In genomic region chr8:106059613-106060371, GRCm38 (mm10) we compare ENCODE assay signal across 9 mouse cellular contexts. TPM values are rescaled to one million over a fixed set of nuclear protein-coding genes. Genes with fewer than 3 reads are reported as not detected.
DNase-seq lines count a peak whose midpoint lies in the region; ATAC-seq and TF ChIP-seq lines count a peak whose summit lies in the region.
"Had no signal": no experiment of that assay in that cellular context is flagged by ENCODE, and none has a peak within 500 bp of the region (broad histone marks: within the 10 kb centered on the region; RNA-seq: fewer than 3 reads in every experiment).

No protein-coding gene starts in this region.

- H3K27ac ChIP-seq in heart, adult 2 months: peak overlapping the region; percentile 89
- peak overlapping the region; percentile 95 for H3K27ac ChIP-seq in CH12.LX (ENCODE audit: insufficient read depth, low read depth)
- H3K27ac ChIP-seq in cortical plate, adult 2 months (ENCODE audit: insufficient read depth, low read length): peak overlapping the region; percentile 62
- peak overlapping the region; percentile 96 for H3K27ac ChIP-seq in limb, embryonic 12.5 days
- peak overlapping the region; percentile 95 for H3K27ac ChIP-seq in midbrain, embryonic 10.5 days (replicated peaks)
- peak overlapping the region; percentile 98 for H3K27ac ChIP-seq in stomach, postnatal 0 days (replicated peaks)

- TF ChIP-seq POLR2A in heart, adult 2 months (IDR thresholded peaks at IDR 0.05; ENCODE audit: insufficient read depth, low read depth, low read length): no peak
- no peak for TF ChIP-seq POLR2A in CH12.LX (IDR thresholded peaks at IDR 0.05; ENCODE audit: low read depth, low read length)
- TF ChIP-seq POLR2A in cortical plate, adult 2 months (IDR thresholded peaks at IDR 0.05; ENCODE audit: extremely low read depth, insufficient read depth, low read length): no peak

- H3K4me2 ChIP-seq in CH12.LX (ENCODE audit: insufficient read depth, low read depth, poor library complexity, severe bottlenecking): no peak overlapping the region
- H3K4me2 ChIP-seq in limb, embryonic 12.5 days: peak overlapping the region; percentile 81
- peak overlapping the region; percentile 69 for H3K4me2 ChIP-seq in stomach, postnatal 0 days (replicated peaks; ENCODE audit: low read depth)

- intact Hi-C loops in heart, adult 2 months (cut with DNase I): loop anchor here (2.0 kb wide), 1 partner anchor 15 kb away; no protein-coding TSS in a partner anchor
- intact Hi-C loops in heart, postnatal 36 days (cut with DNase I): loop anchor here (2.0 kb wide), 1 partner anchor 17 kb away; no protein-coding TSS in a partner anchor

- in situ Hi-C loops in CH12.LX (cut with MboI; ENCODE audit: low pct_ligation_motif_present, low pct_unique_long_range_greater_than_20kb, low sequenced_read_pairs): no loop called here

- dilution Hi-C loops in CH12.LX (cut with MboI; ENCODE audit: extremely low pct_ligation_motif_present, extremely low pct_unique_long_range_greater_than_20kb, low sequenced_read_pairs): no loop called here

- peak overlapping the region; percentile 96 for H3K9ac ChIP-seq in heart, adult 2 months (ENCODE audit: low read depth, low read length)
- peak overlapping the region; percentile 79 for H3K9ac ChIP-seq in CH12.LX (ENCODE audit: insufficient read depth, low read depth)
- H3K9ac ChIP-seq in limb, embryonic 12.5 days (replicated peaks): peak overlapping the region; percentile 91
- H3K9ac ChIP-seq in stomach, postnatal 0 days (ENCODE audit: low read length): peak overlapping the region; percentile 88

- TF ChIP-seq CTCF in heart, adult 2 months (IDR thresholded peaks at IDR 0.05): peak; percentile 6; the same call in 1 of the 2 replicates
- no peak for TF ChIP-seq CTCF in CH12.LX (conservative IDR thresholded peaks at IDR 0.05 in 1 of 2, IDR thresholded peaks at IDR 0.05 in 1 of 2; ENCODE audit: low read depth in 2 of 2, low read length in 2 of 2)
- no peak for TF ChIP-seq CTCF in cortical plate, adult 2 months (IDR thresholded peaks at IDR 0.05; ENCODE audit: extremely low read depth, insufficient read depth, low read length)
- no peak for TF ChIP-seq CTCF in stomach, postnatal 0 days (IDR thresholded peaks at IDR 0.05; ENCODE audit: low read depth)

- no peaks in the 10 kb centered on the region for H3K9me3 ChIP-seq in CH12.LX (replicated peaks; ENCODE audit: low read length)
- H3K9me3 ChIP-seq in limb, embryonic 12.5 days: no peaks in the 10 kb centered on the region
- no peaks in the 10 kb centered on the region for H3K9me3 ChIP-seq in midbrain, embryonic 10.5 days (replicated peaks)
- no peaks in the 10 kb centered on the region for H3K9me3 ChIP-seq in stomach, postnatal 0 days (ENCODE audit: control insufficient read depth, low read length)

- H3K79me2 ChIP-seq in heart, adult 2 months (replicated peaks; ENCODE audit: control insufficient read depth, insufficient read depth, low read length): peaks cover 2% of the 10 kb centered on the region; the same call in 1 of the 2 replicates
- H3K79me2 ChIP-seq in CH12.LX (replicated peaks; ENCODE audit: control insufficient read depth, extremely low read depth, insufficient read depth, poor library complexity, severe bottlenecking): peaks cover 72% of the 10 kb centered on the region

- peaks cover 6% of the 10 kb centered on the region for H3K4me1 ChIP-seq in heart, adult 2 months (ENCODE audit: control insufficient read depth, insufficient read depth, low read length)
- H3K4me1 ChIP-seq in CH12.LX (ENCODE audit: control insufficient read depth in 1 of 2, insufficient read depth in 2 of 2): peaks cover 18 to 26% of the 10 kb centered on the region in 2 experiments
- no peaks in the 10 kb centered on the region for H3K4me1 ChIP-seq in cortical plate, adult 2 months (ENCODE audit: control insufficient read depth, insufficient read depth, low read length)
- H3K4me1 ChIP-seq in limb, embryonic 12.5 days (replicated peaks): peaks cover 22% of the 10 kb centered on the region
- H3K4me1 ChIP-seq in midbrain, embryonic 10.5 days: peaks cover 33% of the 10 kb centered on the region
- no peaks in the 10 kb centered on the region for H3K4me1 ChIP-seq in stomach, postnatal 0 days (replicated peaks; ENCODE audit: control insufficient read depth, insufficient read depth)

- H3K27me3 ChIP-seq in heart, adult 2 months (ENCODE audit: control insufficient read depth, insufficient read depth, low read length): no peaks in the 10 kb centered on the region
- H3K27me3 ChIP-seq in CH12.LX (replicated peaks): no peaks in the 10 kb centered on the region
- H3K27me3 ChIP-seq in limb, embryonic 12.5 days: no peaks in the 10 kb centered on the region
- no peaks in the 10 kb centered on the region for H3K27me3 ChIP-seq in midbrain, embryonic 10.5 days (ENCODE audit: low read depth, poor library complexity, severe bottlenecking)
- no peaks in the 10 kb centered on the region for H3K27me3 ChIP-seq in stomach, postnatal 0 days (ENCODE audit: control insufficient read depth, insufficient read depth, low read length)

- H3K36me3 ChIP-seq in heart, adult 2 months (ENCODE audit: control insufficient read depth, insufficient read depth, low read length): peaks cover 11% of the 10 kb centered on the region
- peaks cover 0 to 4% of the 10 kb centered on the region in 2 experiments for H3K36me3 ChIP-seq in CH12.LX (replicated peaks in 1 of 2; ENCODE audit: control insufficient read depth in 1 of 2, insufficient read depth in 1 of 2, low read length in 1 of 2)
- peaks cover 3% of the 10 kb centered on the region; the same call in 1 of the 2 replicates for H3K36me3 ChIP-seq in limb, embryonic 12.5 days
- no peaks in the 10 kb centered on the region for H3K36me3 ChIP-seq in midbrain, embryonic 10.5 days
- H3K36me3 ChIP-seq in stomach, postnatal 0 days (ENCODE audit: control insufficient read depth, insufficient read depth, low read length): no peaks in the 10 kb centered on the region

- peak; percentile 71 for ATAC-seq in limb, embryonic 12.5 days (ENCODE audit: insufficient number of reproducible peaks, insufficient read depth, low FRiP score, low TSS enrichment, low read depth)
- peak; percentile 76 for ATAC-seq in stomach, postnatal 0 days (ENCODE audit: low FRiP score, low TSS enrichment)

- no peak for TF ChIP-seq RAD21 in CH12.LX (IDR thresholded peaks at IDR 0.05; ENCODE audit: low read depth, low read length)

- DNase-seq in heart, adult 2 months: no peak
- no peak for DNase-seq in heart, postnatal 36 days
- no peak for DNase-seq in CH12.LX (ENCODE audit: extremely low read depth)
- DNase-seq in gastrocnemius, postnatal 25 days: peak; percentile 64
- DNase-seq in midbrain, embryonic 10.5 days (ENCODE audit: low spot score): peak; percentile 78
- peak; percentile 68 for DNase-seq in stomach, postnatal 0 days (ENCODE audit: low spot score)

- TF ChIP-seq EP300 in heart, adult 2 months (IDR thresholded peaks at IDR 0.05; ENCODE audit: insufficient read depth, low read depth, low read length): no peak
- no peak for TF ChIP-seq EP300 in CH12.LX (IDR thresholded peaks at IDR 0.05; ENCODE audit: low read length)
- no peak for TF ChIP-seq EP300 in stomach, postnatal 0 days (optimal IDR thresholded peaks at IDR 0.05)

- WGBS in heart, adult 2 months: under 1% methylated on average over 81 of the region's 83 CpGs
- WGBS in limb, embryonic 12.5 days: under 1% methylated on average over 83 of the region's 83 CpGs
- WGBS in midbrain, embryonic 10.5 days: under 1% methylated on average over 83 of the region's 83 CpGs
- under 1% methylated on average over 76 of the region's 83 CpGs for WGBS in stomach, postnatal 0 days

- H3K4me3 ChIP-seq in heart, adult 2 months: peak overlapping the region; percentile 76
- H3K4me3 ChIP-seq in CH12.LX (replicated peaks in 1 of 3; ENCODE audit: low read depth in 2 of 3, low read length in 2 of 3, poor library complexity in 1 of 3): peak overlapping the region; percentile 84 to 89 (median 87)
- peak overlapping the region; percentile 100 for H3K4me3 ChIP-seq in cortical plate, adult 2 months (ENCODE audit: insufficient read depth, low read length)
- H3K4me3 ChIP-seq in limb, embryonic 12.5 days (replicated peaks): peak overlapping the region; percentile 85
- H3K4me3 ChIP-seq in midbrain, embryonic 10.5 days: peak overlapping the region; percentile 91
- peak overlapping the region; percentile 84 for H3K4me3 ChIP-seq in stomach, postnatal 0 days (ENCODE audit: low read depth, low read length)

RNA-seq across cellular contexts. Expression of gene Nfatc3, which starts 1.2 kb away (rescaled TPM):
- 10 to 100 TPM; 18.9 to 19.2 TPM for total RNA-seq in heart, adult 2 months (2021)
- 12.2 and 21.8 TPM in 2 replicates for polyA plus RNA-seq in heart, adult 2 months (2012; rRNA removed)
- total RNA-seq in heart, postnatal 36 days (2021): 10 to 100 TPM; 20.1 to 20.7 TPM
- total RNA-seq in CH12.LX (2012; rRNA removed) (25.5 and 29.0 TPM in 2 replicates), CH12.LX (2014; rRNA removed) (32.9 and 37.8 TPM in 2 replicates)
- polyA plus RNA-seq in CH12.LX (2012; ENCODE audit: insufficient read length, low read depth): 73.5 and 96.3 TPM in 2 replicates
- polyA plus RNA-seq in cortical plate, adult 2 months (2012; rRNA removed): 7.8 and 8.1 TPM in 2 replicates
- 10 to 100 TPM; 20.1 to 22.4 TPM for total RNA-seq in gastrocnemius, postnatal 25 days (2021)
- 9.1 and 9.2 TPM in 2 replicates for polyA plus RNA-seq in limb, embryonic 12.5 days (2016; fragmentation: Nextera tagmentation; extraction: Ambion mirVana)
- 5.3 and 5.9 TPM in 2 replicates for polyA plus RNA-seq in midbrain, embryonic 10.5 days (2016; fragmentation: Nextera tagmentation; extraction: Ambion mirVana)
- polyA plus RNA-seq in stomach, postnatal 0 days (2015; fragmentation: Nextera tagmentation; extraction: Ambion mirVana): 2.5 TPM in 2 replicates

RNA-seq across cellular contexts. Expression of gene Ddx28, which starts 48.1 kb away (rescaled TPM):
- 10 to 100 TPM in 1 of 2 experiments, 1 to 10 TPM in 1; 9.2 to 10.0 TPM for total RNA-seq in heart, adult 2 months (2021)
- 5.7 and 6.3 TPM in 2 replicates for polyA plus RNA-seq in heart, adult 2 months (2012; rRNA removed)
- 10 to 100 TPM; 10.5 to 11.8 TPM for total RNA-seq in heart, postnatal 36 days (2021)
- total RNA-seq in CH12.LX (2012; rRNA removed): 19.8 and 23.3 TPM in 2 replicates
- 21.6 and 21.8 TPM in 2 replicates for total RNA-seq in CH12.LX (2014; rRNA removed)
- polyA plus RNA-seq in CH12.LX (2012; ENCODE audit: insufficient read length, low read depth): 15.5 and 16.3 TPM in 2 replicates
- polyA plus RNA-seq in cortical plate, adult 2 months (2012; rRNA removed): 11.6 and 11.9 TPM in 2 replicates
- total RNA-seq in gastrocnemius, postnatal 25 days (2021): 1 to 10 TPM; 8.3 to 9.0 TPM
- polyA plus RNA-seq in limb, embryonic 12.5 days (2016; fragmentation: Nextera tagmentation; extraction: Ambion mirVana): 21.0 and 22.9 TPM in 2 replicates
- 22.6 and 23.0 TPM in 2 replicates for polyA plus RNA-seq in midbrain, embryonic 10.5 days (2016; fragmentation: Nextera tagmentation; extraction: Ambion mirVana)
- polyA plus RNA-seq in stomach, postnatal 0 days (2015; fragmentation: Nextera tagmentation; extraction: Ambion mirVana): 9.2 and 10.0 TPM in 2 replicates

RNA-seq across cellular contexts. Expression of gene Dpep2nb, which starts 54.0 kb away (rescaled TPM):
- total RNA-seq in heart, adult 2 months (2021): not detected
- polyA plus RNA-seq in heart, adult 2 months (2012; rRNA removed): not detected in 2 replicates
- total RNA-seq in heart, postnatal 36 days (2021): not detected
- total RNA-seq in CH12.LX (2012; rRNA removed): not detected in 2 replicates
- not detected in 2 replicates for total RNA-seq in CH12.LX (2014; rRNA removed)
- not detected in 2 replicates for polyA plus RNA-seq in CH12.LX (2012; ENCODE audit: insufficient read length, low read depth)
- 0.08 TPM in 1 of 2 replicates, not detected in the other for polyA plus RNA-seq in cortical plate, adult 2 months (2012; rRNA removed)
- not detected for total RNA-seq in gastrocnemius, postnatal 25 days (2021)
- polyA plus RNA-seq in limb, embryonic 12.5 days (2016; fragmentation: Nextera tagmentation; extraction: Ambion mirVana): 0.26 TPM in 1 of 2 replicates, not detected in the other
- 0.17 TPM in 1 of 2 replicates, not detected in the other for polyA plus RNA-seq in midbrain, embryonic 10.5 days (2016; fragmentation: Nextera tagmentation; extraction: Ambion mirVana)
- polyA plus RNA-seq in stomach, postnatal 0 days (2015; fragmentation: Nextera tagmentation; extraction: Ambion mirVana): not detected in 2 replicates
- total RNA-seq: layer of hippocampus, postnatal 25 days had no signal

Comparison
In these comparisons a context has a peak if more than half of its experiments do, and no peak if none do; other contexts are left out.
1. DNase-seq: peak in gastrocnemius, postnatal 25 days (single experiment), midbrain, embryonic 10.5 days (single experiment) and stomach, postnatal 0 days (single experiment); none in heart, adult 2 months (0 of 2), heart, postnatal 36 days (0 of 2) and CH12.LX (single experiment).
2. Peak in every context shown above with its lines, with median percentiles within 50 percentile points of each other: H3K27ac ChIP-seq, H3K4me3 ChIP-seq and H3K9ac ChIP-seq.